Mouse (Mus musculus) brain, embryonic 14.5 days (tissue): ENCODE data around the gene 4930432K21Rik.

ENCODE experiments used
- CTCF ChIP-seq: fragments of 200-500 bp; IDR thresholded peaks from 2 replicates; pipeline ENCODE4 v1.5.1; 2012; ENCODE audit warnings: inconsistent platforms, mild to moderate bottlenecking, moderate library complexity, borderline replicate concordance; ENCODE audit not compliant: insufficient read depth, insufficient read length; ENCODE audit errors: extremely low read depth
- POLR2A ChIP-seq: fragments of 200-500 bp; IDR thresholded peaks from 2 replicates; pipeline ENCODE4 v1.6.1; 2012; ENCODE audit warnings: mild to moderate bottlenecking, inconsistent platforms, borderline replicate concordance; ENCODE audit not compliant: poor library complexity, insufficient read depth, insufficient read length, severe bottlenecking; ENCODE audit errors: extremely low read depth

- TF ChIP-seq POLR2A: no peak
- TF ChIP-seq CTCF: no peak
Measured at GRCm38 (mm10) chr8:84188671-84189070, 40.8 kb downstream of the 4930432K21Rik start.
